Mouse (Mus musculus) urinary bladder, adult 2 months (tissue): ENCODE measurements around the gene Cxcr1. TPM values are rescaled to one million over a fixed set of nuclear protein-coding genes. Genes with fewer than 3 reads are reported as not detected.
"Not testable (repeated sequence)": the region's sequence is repeated elsewhere in the genome, so short reads cannot be mapped to it uniquely, and the experiment has no call there.

Source experiments
- DNase-seq: peaks from one replicate; pipeline ENCODE4 v3.0.0; 2022; ENCODE audit warnings: low spot score
- polyA plus RNA-seq: library from polyadenylated mRNA; depleted of rRNA; stranded (reverse); fragments of >200 nt; gene quantifications from 2 replicates; pipeline ENCODE4 v1.2.3, GENCODE M21; 2012

Gene Cxcr1
- polyA plus RNA-seq, 1 experiment: not detected

DNA sequence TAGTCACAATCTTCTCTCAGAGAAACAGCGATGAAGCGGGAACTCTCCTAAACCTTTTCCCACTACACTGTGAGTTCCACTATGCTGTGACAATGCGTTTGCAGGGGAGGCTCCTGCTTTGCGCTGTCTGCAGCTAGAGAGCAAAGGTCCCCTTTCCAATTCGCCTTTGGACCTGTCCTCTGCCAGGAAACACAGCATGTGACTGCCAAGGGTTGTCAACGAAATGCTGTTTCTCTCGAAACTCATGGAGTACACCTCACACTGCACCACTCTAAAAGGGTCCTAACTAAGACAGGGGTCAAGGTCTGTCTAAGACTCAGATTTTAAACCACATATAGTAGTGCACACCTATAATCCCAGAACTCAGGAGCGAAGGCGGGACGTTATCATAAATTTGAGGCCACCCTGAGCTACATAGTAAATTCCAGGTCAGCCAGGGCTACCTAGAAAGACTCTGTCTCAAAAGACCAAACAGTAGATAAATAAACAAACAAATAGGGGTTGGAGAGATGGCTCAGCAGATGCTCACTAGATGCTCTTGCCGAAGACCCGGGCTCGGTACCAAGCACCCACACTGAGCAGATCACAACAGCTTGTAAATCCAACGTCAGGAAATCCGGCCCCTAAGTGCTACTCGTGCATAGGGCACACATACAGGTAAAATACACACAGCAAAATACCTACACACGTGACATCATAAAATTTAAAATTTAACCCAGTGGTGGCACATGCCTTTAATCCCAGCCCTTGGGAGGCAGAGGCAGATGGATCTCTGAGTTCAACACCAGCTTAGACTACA, 2.4 kb upstream of the Cxcr1 start:
- DNase-seq: no peak

- DNase-seq: no peak
Observed at GRCm38 (mm10) chr1:74195961-74196360, 1.5 kb upstream of the Cxcr1 start.

DNA sequence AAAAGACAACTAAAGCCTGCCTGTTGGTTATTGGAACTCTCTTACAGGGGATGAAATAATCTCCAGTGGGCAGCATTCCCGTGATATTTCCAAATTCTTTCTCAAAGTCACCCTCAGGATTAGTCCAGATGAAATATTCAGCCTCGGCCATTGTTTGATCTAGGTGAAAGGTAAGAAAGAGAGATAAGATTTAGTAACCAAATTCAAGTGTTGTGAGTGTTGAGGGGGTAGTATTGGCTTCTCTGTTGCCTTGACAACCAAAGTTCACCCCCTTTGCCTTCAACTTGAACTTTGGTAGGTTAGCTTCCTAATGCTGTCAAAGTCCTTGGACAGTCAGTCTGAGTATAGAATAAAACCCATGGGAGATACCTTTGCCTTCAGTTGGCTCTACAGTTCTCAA, 1.7 kb downstream of the Cxcr1 start:
- no peak for DNase-seq

DNA sequence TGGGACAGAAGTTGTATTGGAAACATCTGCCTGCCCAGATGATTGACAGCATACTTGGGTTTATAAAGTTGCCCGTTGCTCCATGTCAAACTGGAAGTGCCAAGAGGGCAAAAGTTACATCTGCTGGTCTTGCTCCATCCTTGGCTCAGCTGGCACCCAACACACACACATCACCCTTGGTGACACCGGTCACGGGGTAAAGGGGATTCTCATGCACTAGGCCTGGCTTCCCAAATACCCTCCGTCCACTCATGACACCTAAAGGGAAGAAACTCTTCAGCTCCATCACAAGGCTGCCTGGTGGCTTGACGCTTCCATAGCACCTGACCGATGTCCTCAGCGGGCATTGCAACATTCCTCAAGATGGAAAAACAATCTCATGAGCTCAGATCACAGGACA, 4.0 kb downstream of the Cxcr1 start:
- DNase-seq: no peak

DNA sequence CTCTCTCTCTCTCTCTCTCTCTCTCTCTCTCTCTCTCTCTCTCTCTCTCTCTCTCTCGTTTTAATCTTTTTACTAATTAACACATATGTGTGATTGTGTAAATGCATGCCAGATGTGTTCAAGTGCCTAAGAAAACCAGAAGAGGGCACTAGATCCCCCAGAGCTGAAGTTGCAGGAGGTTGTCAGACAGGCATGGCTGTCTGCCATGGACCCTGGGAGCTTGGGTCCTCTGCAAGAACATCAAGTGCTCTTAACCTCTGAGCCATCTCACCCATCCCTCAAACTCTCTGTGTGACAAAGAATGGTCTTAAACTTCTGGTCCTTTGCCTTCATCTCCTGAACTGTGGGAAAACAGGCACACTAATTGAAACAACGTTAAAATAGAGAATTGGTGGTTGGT, 11.4 kb downstream of the Cxcr1 start:
- no peak for DNase-seq

DNA sequence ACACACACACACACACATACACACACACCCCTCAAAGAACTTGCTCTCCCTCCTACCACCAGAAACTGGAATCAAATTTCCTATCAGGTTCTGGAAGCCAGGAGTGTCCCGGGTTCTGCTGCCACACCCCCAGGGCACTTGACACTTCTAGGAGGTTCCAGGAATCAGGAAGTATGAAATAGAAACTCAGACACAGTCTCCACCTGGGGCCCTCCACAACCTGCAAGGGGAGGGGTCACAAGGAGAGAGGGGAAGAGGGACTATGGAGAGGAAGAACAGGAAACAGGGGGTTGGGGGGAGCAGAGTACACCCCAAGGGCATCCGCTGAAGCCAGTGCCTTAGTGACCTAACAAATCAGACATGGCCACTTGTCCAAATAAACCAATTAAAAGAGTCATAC, 13.0 kb downstream of the Cxcr1 start:
- DNase-seq: no peak

DNA sequence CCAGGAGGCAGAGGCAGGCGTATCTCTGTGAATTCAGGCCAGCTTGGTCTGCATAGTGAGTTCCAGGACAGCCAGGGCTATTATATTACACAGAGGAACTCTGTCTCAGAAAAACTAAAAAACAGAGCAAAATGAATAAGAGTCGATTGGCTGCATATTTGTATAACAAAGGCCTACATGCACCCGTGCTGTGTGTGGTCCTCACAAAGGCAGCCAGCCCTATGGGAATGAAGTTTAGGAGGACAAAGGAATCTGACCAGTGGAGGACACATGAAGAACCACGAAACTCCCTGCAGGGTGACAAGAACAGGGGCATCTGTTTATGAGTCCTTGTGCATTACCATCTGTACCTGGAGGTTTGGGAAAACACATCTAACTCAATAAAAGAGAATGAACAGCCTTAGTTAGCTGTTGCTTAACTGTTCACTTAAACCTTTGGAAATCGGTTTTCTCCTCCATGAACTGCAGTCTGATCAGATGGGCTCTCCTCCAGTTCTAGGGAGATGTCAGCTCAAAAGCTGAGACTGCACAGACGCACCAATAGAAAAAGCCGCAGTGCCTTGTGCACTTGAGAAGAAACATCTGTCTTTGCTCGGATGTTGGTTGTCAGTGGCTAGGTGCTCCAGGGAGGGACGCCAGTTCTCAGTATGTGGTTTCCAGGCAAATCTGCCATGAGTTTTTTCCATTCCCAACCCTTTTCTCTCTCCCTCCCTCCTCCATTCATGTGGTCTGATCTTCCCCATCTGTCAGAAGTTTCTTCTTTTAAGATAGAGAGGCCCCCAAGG, 14.6 kb downstream of the Cxcr1 start:
- no peak for DNase-seq

- DNase-seq: no peak
Observed at GRCm38 (mm10) chr1:74178618-74179017, 15.8 kb downstream of the Cxcr1 start.

DNA sequence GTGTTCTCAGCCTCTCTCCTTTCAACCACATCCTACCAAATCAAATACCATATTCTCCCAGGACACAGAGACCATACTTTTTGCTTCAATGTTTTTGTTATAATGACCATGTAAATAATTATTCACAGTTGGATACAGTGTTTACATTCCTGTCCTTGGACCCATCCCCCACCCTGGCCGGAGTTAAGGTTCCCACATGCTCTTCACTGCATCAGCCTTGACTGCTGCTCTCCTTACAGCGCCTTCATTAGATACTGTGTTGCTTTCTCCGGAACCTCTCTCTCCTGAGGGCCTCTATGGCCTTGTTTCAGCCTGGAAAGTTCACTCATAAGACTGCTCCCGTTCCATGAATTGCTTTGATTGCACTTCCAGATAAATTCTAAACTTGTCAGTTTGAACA, 18.7 kb downstream of the Cxcr1 start:
- no peak for DNase-seq

GRCm38 (mm10) chr1:74172722-74173121, 21.7 kb downstream of the Cxcr1 start:
- no peak for DNase-seq

DNA sequence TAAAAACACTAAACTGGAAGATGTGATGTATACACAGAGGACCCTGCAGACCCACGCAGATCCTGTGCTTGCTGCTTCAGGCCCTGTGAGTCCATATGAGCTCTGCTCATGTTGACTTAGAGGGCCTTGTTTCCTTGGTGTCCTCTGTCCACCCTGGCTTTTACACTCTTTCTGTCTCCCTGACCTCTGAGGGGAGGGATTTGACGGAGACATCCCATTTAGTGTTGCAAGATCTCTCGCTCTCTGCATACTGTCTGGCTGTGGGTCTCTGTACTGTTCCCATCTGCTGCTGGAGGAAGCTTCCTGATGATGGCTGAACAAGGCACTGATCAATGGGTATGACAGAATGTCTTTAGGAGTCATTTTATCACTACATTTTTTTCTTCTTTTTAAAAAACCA, 24.7 kb downstream of the Cxcr1 start:
- no peak for DNase-seq

- DNase-seq: no peak
Observed at GRCm38 (mm10) chr1:74167136-74167535, 27.3 kb downstream of the Cxcr1 start.

- no peak for DNase-seq
Observed at GRCm38 (mm10) chr1:74160036-74160435, 34.4 kb downstream of the Cxcr1 start.

GRCm38 (mm10) chr1:74159613-74160012, 34.8 kb downstream of the Cxcr1 start:
- DNase-seq: not testable (repeated sequence)

GRCm38 (mm10) chr1:74156381-74156910, 38.0 kb downstream of the Cxcr1 start:
- DNase-seq: no peak

DNA sequence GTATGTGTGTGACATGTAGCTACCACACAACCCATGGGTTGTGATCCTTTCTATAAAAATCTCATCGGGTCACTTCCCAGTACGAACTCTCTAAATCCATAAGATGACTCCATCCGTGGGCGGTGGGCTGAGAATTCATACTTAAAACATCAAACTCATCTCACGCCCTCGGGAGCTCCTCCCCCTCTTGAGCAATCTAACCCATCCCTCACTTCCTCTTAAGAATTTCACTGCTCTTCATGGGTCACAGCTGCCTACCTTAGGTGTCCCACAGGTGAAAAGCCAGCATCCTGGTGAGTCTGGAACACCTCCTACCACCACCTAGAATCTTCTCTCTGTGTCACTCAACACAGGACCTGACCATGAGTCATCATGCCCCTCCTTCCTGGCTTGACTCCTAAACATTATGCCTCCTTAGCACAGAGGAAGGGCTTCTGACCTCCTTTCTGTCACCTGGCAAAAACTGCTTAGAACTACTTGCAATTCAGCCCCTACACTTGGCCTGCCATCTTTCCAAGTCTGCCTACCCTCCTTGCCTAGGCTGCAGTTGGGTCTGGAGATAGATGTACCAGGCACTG, 38.9 kb downstream of the Cxcr1 start:
- DNase-seq: no peak

- no peak for DNase-seq
Observed at GRCm38 (mm10) chr1:74153461-74154184, 40.8 kb downstream of the Cxcr1 start, which contains the start of gene Cxcr2. Cxcr2 (plus strand) TSS chr1:74153989.

DNA sequence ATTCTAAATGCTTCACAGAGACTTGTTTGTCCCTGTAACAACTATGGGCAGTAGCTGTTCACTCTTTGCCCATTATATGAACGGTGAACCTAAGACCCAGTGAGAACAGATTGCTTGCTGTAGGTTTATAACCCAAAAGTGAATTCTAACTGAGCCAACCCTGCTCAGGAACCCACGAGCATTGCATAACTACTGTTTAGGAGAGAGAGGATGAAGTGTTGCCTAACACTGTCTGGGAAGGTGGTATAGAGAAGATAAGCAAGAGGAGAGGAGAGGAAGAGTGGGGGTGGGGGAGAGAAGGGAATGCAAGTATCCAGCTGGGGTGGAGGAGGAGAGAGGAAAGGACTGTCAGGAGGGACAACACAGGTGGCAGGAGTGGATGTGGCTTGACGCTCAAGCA, 43.3 kb downstream of the Cxcr1 start:
- no peak for DNase-seq

DNA sequence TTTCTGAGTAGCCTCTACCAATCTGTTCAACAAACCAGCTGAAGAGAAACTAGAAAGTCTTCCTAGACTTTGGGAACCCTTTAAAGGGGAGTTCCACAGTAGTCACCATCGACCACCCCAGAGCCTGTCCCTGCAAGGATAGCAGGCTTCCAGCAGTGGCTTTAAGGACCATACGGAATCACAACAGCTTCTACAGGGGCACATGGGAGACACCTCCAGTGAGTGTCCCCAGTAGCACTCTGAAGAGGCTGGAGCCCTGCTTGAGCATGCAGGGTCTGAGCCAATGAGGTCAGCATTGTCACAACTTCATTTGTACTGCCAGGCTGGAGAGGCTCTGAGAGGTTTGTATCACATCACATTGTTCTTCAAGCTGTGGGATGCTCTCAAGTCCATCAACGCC, 44.3 kb downstream of the Cxcr1 start:
- no peak for DNase-seq

GRCm38 (mm10) chr1:74149106-74149885, 45.1 kb downstream of the Cxcr1 start:
- DNase-seq: no peak
